In genomic region chr5:90500714-90501113, GRCm38 (mm10) we compare ENCODE assay signal across 8 mouse cellular contexts. TPM values are rescaled to one million over a fixed set of nuclear protein-coding genes. Genes with fewer than 3 reads are reported as not detected.
DNase-seq lines count a peak whose midpoint lies in the region; ATAC-seq and TF ChIP-seq lines count a peak whose summit lies in the region.

No protein-coding gene starts in this region.

- H3K36me3 ChIP-seq in heart, embryonic 11.5 days (ENCODE audit: control insufficient read depth, insufficient read depth, low read length) = no peaks in the 10 kb centered on the region
- H3K36me3 ChIP-seq in midbrain, embryonic 14.5 days (ENCODE audit: control insufficient read depth, insufficient read depth, low read length) = no peaks in the 10 kb centered on the region

- H3K9ac ChIP-seq in heart, embryonic 11.5 days (ENCODE audit: low read depth, low read length) = no peak overlapping the region
- no peak overlapping the region for H3K9ac ChIP-seq in midbrain, embryonic 14.5 days (replicated peaks; ENCODE audit: low read length)

- H3K4me3 ChIP-seq in heart, embryonic 11.5 days (ENCODE audit: low read depth, low read length) = no peak overlapping the region
- H3K4me3 ChIP-seq in cerebellum, adult 2 months (replicated peaks; ENCODE audit: insufficient read depth, low read depth, low read length) = no peak overlapping the region
- no peak overlapping the region for H3K4me3 ChIP-seq in midbrain, embryonic 14.5 days (replicated peaks; ENCODE audit: low read depth, low read length)

- H3K4me2 ChIP-seq in heart, embryonic 11.5 days = no peak overlapping the region
- no peak overlapping the region for H3K4me2 ChIP-seq in midbrain, embryonic 14.5 days (ENCODE audit: low read length)

- no peaks in the 10 kb centered on the region for H3K4me1 ChIP-seq in heart, embryonic 11.5 days (ENCODE audit: control insufficient read depth, insufficient read depth, low read length)
- H3K4me1 ChIP-seq in cerebellum, adult 2 months (ENCODE audit: control insufficient read depth, insufficient read depth, low read length) = no peaks in the 10 kb centered on the region
- H3K4me1 ChIP-seq in midbrain, embryonic 14.5 days (ENCODE audit: control insufficient read depth, insufficient read depth, low read length) = no peaks in the 10 kb centered on the region

- H3K27me3 ChIP-seq in heart, embryonic 11.5 days (ENCODE audit: control insufficient read depth, insufficient read depth, low read length) = no peaks in the 10 kb centered on the region
- H3K27me3 ChIP-seq in cerebellum, adult 2 months (ENCODE audit: control insufficient read depth, insufficient read depth, low read length) = no peaks in the 10 kb centered on the region
- H3K27me3 ChIP-seq in midbrain, embryonic 14.5 days (ENCODE audit: control insufficient read depth, insufficient read depth, low read length) = no peaks in the 10 kb centered on the region

- no peak overlapping the region for H3K27ac ChIP-seq in heart, embryonic 11.5 days (ENCODE audit: low read depth, low read length)
- H3K27ac ChIP-seq in cerebellum, adult 2 months (ENCODE audit: insufficient read depth, low read length) = no peak overlapping the region
- H3K27ac ChIP-seq in midbrain, embryonic 14.5 days (replicated peaks; ENCODE audit: low read depth, low read length) = no peak overlapping the region

- no peaks in the 10 kb centered on the region for H3K9me3 ChIP-seq in heart, embryonic 11.5 days (replicated peaks; ENCODE audit: control insufficient read depth, low read length)
- H3K9me3 ChIP-seq in midbrain, embryonic 14.5 days (ENCODE audit: control insufficient read depth, low read length) = no peaks in the 10 kb centered on the region

- 3% methylated on average over 6 of the region's 6 CpGs for WGBS in heart, embryonic 11.5 days (ENCODE audit: insufficient replicate concordance)
- 7% methylated on average over 6 of the region's 6 CpGs for WGBS in cerebellum, adult 2 months
- WGBS in midbrain, embryonic 14.5 days = 5% methylated on average over 6 of the region's 6 CpGs

- ATAC-seq in heart, embryonic 11.5 days (replicated peaks; ENCODE audit: insufficient number of reproducible peaks, low FRiP score, low TSS enrichment) = no peak
- peak; percentile 81; the same call in 1 of the 2 replicates for ATAC-seq in midbrain, embryonic 14.5 days (ENCODE audit: low FRiP score, low TSS enrichment)

- TF ChIP-seq CTCF in cerebellum, adult 2 months (IDR thresholded peaks at IDR 0.05; ENCODE audit: borderline replicate concordance, insufficient read depth, low read depth, low read length) = peak; percentile 86

- DNase-seq in heart, adult 18-20 months = peak; percentile 47 to 85
- peak; percentile 56 to 74 for DNase-seq in cerebellum, adult 2 months
- peak; percentile 37 to 94 for DNase-seq in frontal cortex, adult 2 months (ENCODE audit: extremely low spot score in 1 of 2, low spot score in 1 of 2)
- DNase-seq in induced T-regulatory cell, adult 2 months (ENCODE audit: low read depth) = peak; percentile 77
- DNase-seq in left cerebral cortex, adult 11 months (ENCODE audit: low spot score) = peak; percentile 43
- peak; percentile 85 for DNase-seq in midbrain, embryonic 14.5 days
- peak; percentile 45 to 77 for DNase-seq in spleen, adult 18-20 months

- TF ChIP-seq POLR2A in cerebellum, adult 2 months (IDR thresholded peaks at IDR 0.05; ENCODE audit: borderline replicate concordance, insufficient read depth, low read length) = no peak

RNA-seq across cellular contexts. Expression of gene Afp, which starts 10.2 kb away (rescaled TPM):
- total RNA-seq in heart, adult 18-20 months (2021) = under 1 TPM in 1 of 2 experiments, not detected in 1; 0.13 TPM
- 22.5 and 142 TPM in 2 replicates for polyA plus RNA-seq in heart, embryonic 11.5 days (2014; fragmentation: Nextera tagmentation; extraction: Ambion mirVana)
- 1.4 and 9.5 TPM in 2 replicates for polyA plus RNA-seq in cerebellum, adult 2 months (2012; rRNA removed)
- 3.4 and 10.5 TPM in 2 replicates for polyA plus RNA-seq in frontal cortex, adult 2 months (2012; rRNA removed)
- polyA plus RNA-seq in midbrain, embryonic 14.5 days (2014; fragmentation: Nextera tagmentation; extraction: Ambion mirVana) = 0.35 TPM in 1 of 2 replicates, not detected in the other

RNA-seq across cellular contexts. Expression of gene Afm, which starts 18.0 kb away (rescaled TPM):
- total RNA-seq in heart, adult 18-20 months (2021) = not detected
- not detected in 2 replicates for polyA plus RNA-seq in heart, embryonic 11.5 days (2014; fragmentation: Nextera tagmentation; extraction: Ambion mirVana)
- polyA plus RNA-seq in cerebellum, adult 2 months (2012; rRNA removed) = not detected in 2 replicates
- not detected in 2 replicates for polyA plus RNA-seq in frontal cortex, adult 2 months (2012; rRNA removed)
- not detected in 2 replicates for polyA plus RNA-seq in midbrain, embryonic 14.5 days (2014; fragmentation: Nextera tagmentation; extraction: Ambion mirVana)

RNA-seq across cellular contexts. Expression of gene Alb, which starts 40.0 kb away (rescaled TPM):
- total RNA-seq in heart, adult 18-20 months (2021) = not detected
- 3.2 and 18.6 TPM in 2 replicates for polyA plus RNA-seq in heart, embryonic 11.5 days (2014; fragmentation: Nextera tagmentation; extraction: Ambion mirVana)
- 0.05 TPM in 1 of 2 replicates, not detected in the other for polyA plus RNA-seq in cerebellum, adult 2 months (2012; rRNA removed)
- 0.08 and 2.3 TPM in 2 replicates for polyA plus RNA-seq in frontal cortex, adult 2 months (2012; rRNA removed)
- not detected in 2 replicates for polyA plus RNA-seq in midbrain, embryonic 14.5 days (2014; fragmentation: Nextera tagmentation; extraction: Ambion mirVana)
